Mouse (Mus musculus) lung, embryonic 14.5 days (tissue): Measurements from ENCODE around the gene Cenpn. TPM values are rescaled to one million over a fixed set of nuclear protein-coding genes. Genes with fewer than 3 reads are reported as not detected.

Experiments used
- ATAC-seq: fragments of 200-750 bp; cut with Nextera tagmentation; 2 replicates; pipeline ENCODE4 v1.8.0; 2017; ENCODE audit warnings: mild to moderate bottlenecking, moderate TSS enrichment, moderate library complexity; ENCODE audit not compliant: insufficient read depth
- DNase-seq: peaks from one replicate; pipeline ENCODE4 v3.0.0-alpha.2; 2015
- H3K27ac ChIP-seq: fragments of 300-500 bp; sonication (generic); 2 replicates; pipeline ENCODE4 v1.5.1; 2014; ENCODE audit warnings: low read depth, mild to moderate bottlenecking, moderate library complexity
- H3K27me3 ChIP-seq: fragments of 300-500 bp; sonication (generic); 2 replicates; pipeline ENCODE4 v1.6.1; 2014; ENCODE audit warnings: low read length, control low read depth; ENCODE audit not compliant: insufficient read depth
- H3K36me3 ChIP-seq: fragments of 300-500 bp; sonication (generic); 2 replicates; pipeline ENCODE4 v1.6.1; 2014; ENCODE audit warnings: control low read depth; ENCODE audit not compliant: insufficient read depth
- H3K4me1 ChIP-seq: fragments of 300-500 bp; sonication (generic); 2 replicates; pipeline ENCODE4 v1.6.1; 2014; ENCODE audit warnings: antibody characterized with exemption, control low read depth; ENCODE audit not compliant: insufficient read depth
- H3K4me2 ChIP-seq: fragments of 300-500 bp; sonication (generic); 2 replicates; pipeline ENCODE4 v1.6.1; 2014; ENCODE audit warnings: mild to moderate bottlenecking
- H3K4me3 ChIP-seq: fragments of 300-500 bp; sonication (generic); 2 replicates; pipeline ENCODE4 v1.5.1; 2014; ENCODE audit warnings: low read depth, low read length
- H3K9ac ChIP-seq: fragments of 300-500 bp; sonication (generic); 2 replicates; pipeline ENCODE4 v1.6.1; 2014
- H3K9me3 ChIP-seq: fragments of 300-500 bp; sonication (generic); 2 replicates; pipeline ENCODE4 v1.6.1; 2016; ENCODE audit warnings: low read depth, low read length, control low read depth
- CTCF ChIP-seq: IDR thresholded peaks from 2 replicates; pipeline ENCODE4 v1.5.1; 2016; ENCODE audit warnings: antibody characterized with exemption, low read depth
- WGBS: fragments of 180-500 bp; shearing (Covaris S2); extraction: QIAGEN DNeasy Blood & Tissue Kit; methylation state at CpG from one replicate; pipeline ENCODE4 v1.1.7; 2014; 5-methylcytosine and 5-hydroxymethylcytosine counted together
- polyA plus RNA-seq: library from polyadenylated mRNA; unstranded; fragments of >200 nt; fragmentation: Nextera tagmentation; extraction: Ambion mirVana; gene quantifications from 2 replicates; pipeline ENCODE4 v1.2.1, GENCODE M21; 2014

The Cenpn gene
- polyA plus RNA-seq, 1 experiment from 2014 or later = 58.9 TPM

GRCm38 (mm10) chr8:116946851-116947250 lies 25.3 kb downstream of the Cenpn start:
- no peaks in the 10 kb centered on the region for H3K9me3 ChIP-seq
- DNase-seq (no peak), ATAC-seq (no peak)
- no peak for TF ChIP-seq CTCF
- H3K4me2 ChIP-seq = peak overlapping the region; percentile 32; the same call in 1 of the 2 replicates
- WGBS = 83% methylated on average over 6 of the region's 6 CpGs
- no peak overlapping the region for H3K27ac ChIP-seq
- H3K9ac ChIP-seq = no peak overlapping the region
- no peaks in the 10 kb centered on the region for H3K27me3 ChIP-seq
- H3K4me3 ChIP-seq = no peak overlapping the region
- no peaks in the 10 kb centered on the region for H3K36me3 ChIP-seq
- 0 out of 2 replicates have a peak, but pooled peaks cover 7% of the 10 kb centered on the region for H3K4me1 ChIP-seq

DNA sequence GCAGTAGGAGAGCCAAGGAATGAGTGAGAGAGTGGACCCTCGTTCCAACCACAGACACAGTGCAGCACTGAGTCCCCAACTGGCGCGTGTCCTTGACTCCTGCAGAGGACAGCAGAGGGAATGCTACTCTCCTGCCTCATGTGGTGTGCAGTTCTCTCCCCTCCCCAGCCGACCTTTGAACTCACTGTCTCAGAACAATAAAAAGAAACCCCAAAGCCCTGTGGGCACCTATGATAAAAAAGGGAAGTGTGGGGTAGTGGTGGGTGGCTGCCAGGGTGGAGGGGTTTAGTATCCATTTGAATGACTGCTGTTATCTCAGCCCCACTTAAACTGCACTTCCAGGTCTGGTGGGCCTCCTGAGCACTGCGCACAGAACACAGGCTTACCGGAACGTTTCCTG lies 26.1 kb downstream of the Cenpn start:
- Histone ChIP-seq H3K27ac (0 out of 2 replicates have a peak overlapping the region, but pooled peaks have one; percentile 15), H3K4me2 (no peak overlapping the region), H3K4me3 (no peak overlapping the region), H3K9ac (no peak overlapping the region), H3K4me1 (0 out of 2 replicates have a peak, but pooled peaks cover 7% of the 10 kb centered on the region), H3K9me3 (no peaks in the 10 kb centered on the region), H3K36me3 (no peaks in the 10 kb centered on the region), H3K27me3 (no peaks in the 10 kb centered on the region)
- DNase-seq (no peak), ATAC-seq (no peak)
- TF ChIP-seq CTCF = no peak
- WGBS = 65% methylated on average over 7 of the region's 7 CpGs

DNA sequence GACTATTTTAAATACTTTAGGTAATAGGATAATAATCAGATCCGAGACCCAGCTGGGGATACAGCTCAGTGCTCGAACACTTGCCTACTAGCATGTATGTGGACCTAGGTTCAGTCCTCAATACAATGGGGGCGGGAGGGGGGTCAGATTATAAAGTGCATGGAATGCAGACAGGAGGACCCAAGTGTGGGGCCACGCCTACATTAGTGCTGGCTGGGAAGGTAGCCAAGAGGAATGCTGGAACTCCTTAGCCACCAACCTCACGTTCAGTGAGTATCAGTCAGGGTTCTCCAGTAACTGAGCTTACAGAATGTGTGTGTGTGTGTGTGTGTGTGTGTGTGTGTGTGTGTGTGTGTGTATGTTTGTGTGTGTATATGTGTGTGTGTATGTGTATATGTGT lies 29.8 kb downstream of the Cenpn start:
- no peak for TF ChIP-seq CTCF
- peak overlapping the region; percentile 27; the same call in 1 of the 2 replicates for H3K27ac ChIP-seq
- WGBS = 44% methylated on average over 5 of the region's 5 CpGs
- H3K27me3 ChIP-seq = no peaks in the 10 kb centered on the region
- H3K4me1 ChIP-seq = 0 out of 2 replicates have a peak, but pooled peaks cover 3% of the 10 kb centered on the region
- no peak overlapping the region for H3K9ac ChIP-seq
- DNase-seq (peak; percentile 79), ATAC-seq (peak; percentile 72)
- H3K9me3 ChIP-seq = no peaks in the 10 kb centered on the region
- H3K4me3 ChIP-seq = no peak overlapping the region
- peaks cover 35% of the 10 kb centered on the region for H3K36me3 ChIP-seq
- no peak overlapping the region for H3K4me2 ChIP-seq

- Histone ChIP-seq H3K4me3 (no peak overlapping the region), H3K27ac (peak overlapping the region; percentile 58; the same call in 1 of the 2 replicates), H3K4me1 (0 out of 2 replicates have a peak, but pooled peaks cover 3% of the 10 kb centered on the region), H3K27me3 (no peaks in the 10 kb centered on the region), H3K9ac (no peak overlapping the region), H3K4me2 (no peak overlapping the region), H3K36me3 (peaks cover 39% of the 10 kb centered on the region), H3K9me3 (no peaks in the 10 kb centered on the region)
- TF ChIP-seq CTCF = no peak
- peak; percentile 13; the same call in 1 of the 2 replicates for ATAC-seq
- WGBS = 89% methylated on average over 2 of the region's 2 CpGs
- no peak for DNase-seq
Measured at GRCm38 (mm10) chr8:116951778-116952177, 30.2 kb downstream of the Cenpn start.

- no peak for ATAC-seq
- H3K4me2 ChIP-seq = no peak overlapping the region
- H3K36me3 ChIP-seq = peaks cover 46% of the 10 kb centered on the region
- no peaks in the 10 kb centered on the region for H3K9me3 ChIP-seq
- no peak for DNase-seq
- TF ChIP-seq CTCF = no peak
- no peaks in the 10 kb centered on the region for H3K27me3 ChIP-seq
- 0 out of 2 replicates have a peak, but pooled peaks cover 3% of the 10 kb centered on the region for H3K4me1 ChIP-seq
- 81% methylated on average over 8 of the region's 8 CpGs for WGBS
- H3K27ac ChIP-seq = no peak overlapping the region
- no peak overlapping the region for H3K9ac ChIP-seq
- no peak overlapping the region for H3K4me3 ChIP-seq
Measured at GRCm38 (mm10) chr8:116952428-116952827, 30.9 kb downstream of the Cenpn start.

- Histone ChIP-seq H3K4me3 (no peak overlapping the region), H3K36me3 (peaks cover 58% of the 10 kb centered on the region), H3K27ac (no peak overlapping the region), H3K4me2 (no peak overlapping the region), H3K9ac (no peak overlapping the region), H3K27me3 (no peaks in the 10 kb centered on the region), H3K9me3 (no peaks in the 10 kb centered on the region), H3K4me1 (0 out of 2 replicates have a peak, but pooled peaks cover 3% of the 10 kb centered on the region)
- no peak for TF ChIP-seq CTCF
- DNase-seq (no peak), ATAC-seq (no peak)
- WGBS = 93% methylated on average over 9 of the region's 9 CpGs
Measured at GRCm38 (mm10) chr8:116954415-116954814, 32.9 kb downstream of the Cenpn start.

GRCm38 (mm10) chr8:116969531-116969930 lies 48.0 kb downstream of the Cenpn start:
- no peak overlapping the region for H3K4me3 ChIP-seq
- H3K36me3 ChIP-seq = no peaks in the 10 kb centered on the region
- WGBS = 75% methylated on average over 6 of the region's 6 CpGs
- ATAC-seq = no peak
- no peak for TF ChIP-seq CTCF
- no peaks in the 10 kb centered on the region for H3K4me1 ChIP-seq
- H3K27me3 ChIP-seq = no peaks in the 10 kb centered on the region
- H3K9ac ChIP-seq = no peak overlapping the region
- no peak for DNase-seq
- H3K9me3 ChIP-seq = no peaks in the 10 kb centered on the region
- H3K27ac ChIP-seq = no peak overlapping the region
- H3K4me2 ChIP-seq = no peak overlapping the region

DNA sequence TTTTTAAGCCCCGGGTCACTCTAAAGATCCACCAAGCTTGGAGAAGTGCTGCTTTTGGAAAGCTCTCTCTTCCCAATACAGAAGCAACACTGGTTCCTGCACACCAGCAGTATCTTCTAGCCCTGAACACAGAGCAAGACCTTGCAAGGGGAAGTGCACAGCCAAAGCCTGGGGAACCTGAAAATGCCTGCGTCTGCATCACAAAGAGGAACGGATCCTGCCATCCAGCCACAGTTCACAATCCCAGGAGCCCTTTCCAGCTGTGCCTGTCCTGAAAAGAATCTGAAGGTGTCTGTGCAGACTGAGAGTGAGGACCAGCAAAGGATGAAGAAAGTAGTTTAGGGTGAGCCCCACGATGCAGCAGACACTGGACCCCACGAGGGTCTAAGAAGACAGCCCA lies 53.5 kb downstream of the Cenpn start:
- Histone ChIP-seq H3K36me3 (no peaks in the 10 kb centered on the region), H3K27ac (no peak overlapping the region), H3K4me3 (no peak overlapping the region), H3K4me2 (peak overlapping the region; percentile 10; the same call in 1 of the 2 replicates), H3K9ac (no peak overlapping the region), H3K4me1 (0 out of 2 replicates have a peak, but pooled peaks cover 8% of the 10 kb centered on the region), H3K27me3 (no peaks in the 10 kb centered on the region), H3K9me3 (no peaks in the 10 kb centered on the region)
- ATAC-seq (no peak), DNase-seq (no peak)
- 32% methylated on average over 5 of the region's 5 CpGs for WGBS
- no peak for TF ChIP-seq CTCF
